Mouse (Mus musculus): ENCODE data around the gene Olfr90.

GRCm38 (mm10) chr17:37085545-37085944, 2.8 kb downstream of the Olfr90 start:
- TF ChIP-seq CTCF (IDR thresholded peaks at IDR 0.05; ENCODE audit: borderline replicate concordance, control insufficient read depth, extremely low read depth, insufficient read depth, low read length, poor library complexity), result no peak
- TF ChIP-seq POLR2A (IDR thresholded peaks at IDR 0.05; ENCODE audit: control insufficient read depth, extremely low read depth, insufficient read depth, low read length, poor library complexity), result no peak
